ENCODE assay signal across 9 mouse cellular contexts in genomic region chr15:80260677-80261076, GRCm38 (mm10). TPM values are rescaled to one million over a fixed set of nuclear protein-coding genes. Genes with fewer than 3 reads are reported as not detected.
DNase-seq lines count a peak whose midpoint lies in the region; ATAC-seq lines count a peak whose summit lies in the region.
"Had no signal": no experiment of that assay in that cellular context is flagged by ENCODE, and none has a peak within 500 bp of the region (broad histone marks: within the 10 kb centered on the region; RNA-seq: fewer than 3 reads in every experiment).

No protein-coding gene starts in this region.

- no peak overlapping the region for H3K27ac ChIP-seq in intestine, embryonic 14.5 days (ENCODE audit: low read depth)
- no peak overlapping the region; the same call in 1 of the 2 replicates for H3K27ac ChIP-seq in intestine, embryonic 16.5 days (ENCODE audit: low read length)
- H3K27ac ChIP-seq in limb, embryonic 11.5 days (replicated peaks; ENCODE audit: low read depth, low read length), result no peak overlapping the region
- H3K27ac ChIP-seq: midbrain, embryonic 12.5 days had no signal

- peaks cover 48% of the 10 kb centered on the region for H3K36me3 ChIP-seq in intestine, embryonic 14.5 days (ENCODE audit: control insufficient read depth, insufficient read depth, low read length)
- H3K36me3 ChIP-seq in intestine, embryonic 16.5 days (ENCODE audit: control insufficient read depth, insufficient read depth, low read length), result peaks cover 20% of the 10 kb centered on the region
- peaks cover 25% of the 10 kb centered on the region; the same call in 1 of the 2 replicates for H3K36me3 ChIP-seq in limb, embryonic 11.5 days (ENCODE audit: control insufficient read depth, insufficient read depth, low read length)
- H3K36me3 ChIP-seq in splenic B cell, adult 2 months (ENCODE audit: control insufficient read depth, insufficient read depth, low read length, poor library complexity, severe bottlenecking), result peaks cover 21% of the 10 kb centered on the region

- H3K9ac ChIP-seq in intestine, embryonic 14.5 days (ENCODE audit: low read length), result no peak overlapping the region
- no peak overlapping the region for H3K9ac ChIP-seq in intestine, embryonic 16.5 days (ENCODE audit: low read depth, low read length)
- H3K9ac ChIP-seq in limb, embryonic 11.5 days (ENCODE audit: low read length), result no peak overlapping the region
- H3K9ac ChIP-seq: midbrain, embryonic 12.5 days had no signal

- H3K4me1 ChIP-seq in intestine, embryonic 14.5 days (replicated peaks; ENCODE audit: control insufficient read depth, insufficient read depth, low read length), result peaks cover 23% of the 10 kb centered on the region
- H3K4me1 ChIP-seq in intestine, embryonic 16.5 days (ENCODE audit: control insufficient read depth, insufficient read depth, low read length), result peaks cover 44% of the 10 kb centered on the region
- peaks cover 15% of the 10 kb centered on the region for H3K4me1 ChIP-seq in limb, embryonic 11.5 days (ENCODE audit: control insufficient read depth, insufficient read depth, low read length)

- WGBS in intestine, embryonic 14.5 days, result 8% methylated on average over 3 of the region's 3 CpGs
- WGBS in intestine, embryonic 16.5 days, result 15% methylated on average over 3 of the region's 3 CpGs
- WGBS in limb, embryonic 11.5 days, result 18% methylated on average over 3 of the region's 3 CpGs

- no peak for ATAC-seq in intestine, embryonic 14.5 days (replicated peaks; ENCODE audit: low FRiP score, low TSS enrichment, low read depth)
- no peak for ATAC-seq in intestine, embryonic 16.5 days
- no peak for ATAC-seq in limb, embryonic 11.5 days (ENCODE audit: insufficient number of reproducible peaks, low FRiP score, low TSS enrichment, low read depth)

- no peak overlapping the region for H3K4me2 ChIP-seq in intestine, embryonic 14.5 days (ENCODE audit: low read length)
- no peak overlapping the region for H3K4me2 ChIP-seq in intestine, embryonic 16.5 days (ENCODE audit: low read depth, low read length)
- no peak overlapping the region for H3K4me2 ChIP-seq in limb, embryonic 11.5 days (ENCODE audit: low read depth, severe bottlenecking)
- H3K4me2 ChIP-seq: midbrain, embryonic 12.5 days had no signal

- H3K4me3 ChIP-seq in intestine, embryonic 14.5 days (ENCODE audit: low read depth, low read length), result no peak overlapping the region
- H3K4me3 ChIP-seq in intestine, embryonic 16.5 days (ENCODE audit: low read length), result no peak overlapping the region
- no peak overlapping the region for H3K4me3 ChIP-seq in limb, embryonic 11.5 days (ENCODE audit: low read depth, low read length)
- H3K4me3 ChIP-seq: midbrain, embryonic 12.5 days had no signal

- H3K9me3 ChIP-seq in intestine, embryonic 14.5 days (ENCODE audit: control insufficient read depth, low read length), result no peaks in the 10 kb centered on the region
- H3K9me3 ChIP-seq in intestine, embryonic 16.5 days (ENCODE audit: control insufficient read depth, low read length), result no peaks in the 10 kb centered on the region
- H3K9me3 ChIP-seq in limb, embryonic 11.5 days (ENCODE audit: control insufficient read depth, low read length), result no peaks in the 10 kb centered on the region
- H3K9me3 ChIP-seq: midbrain, embryonic 12.5 days had no signal

- peak; percentile 96 for DNase-seq in intestine, embryonic 14.5 days (ENCODE audit: low spot score)
- peak; percentile 80 for DNase-seq in c-Kit-positive CD71-positive TER-119-positive erythroid progenitor cells, embryonic 14.5 days (ENCODE audit: low spot score)
- peak; percentile 80 for DNase-seq in forelimb bud, embryonic 11.5 days (ENCODE audit: low read depth, low spot score)
- DNase-seq in hindlimb bud, embryonic 11.5 days (ENCODE audit: extremely low spot score, low read depth, low spot score), result peak; percentile 67
- peak; percentile 92 for DNase-seq in limb, embryonic 11.5 days (ENCODE audit: low spot score)
- peak; percentile 86 for DNase-seq in naive thymus-derived CD4-positive, alpha-beta T cell, adult 2 months (ENCODE audit: low read depth)
- DNase-seq in splenic B cell, adult 2 months (ENCODE audit: low read depth, low spot score), result peak; percentile 86

- no peaks in the 10 kb centered on the region for H3K27me3 ChIP-seq in intestine, embryonic 14.5 days (replicated peaks; ENCODE audit: control insufficient read depth, insufficient read depth, low read length)
- no peaks in the 10 kb centered on the region for H3K27me3 ChIP-seq in intestine, embryonic 16.5 days (replicated peaks; ENCODE audit: control insufficient read depth, insufficient read depth, low read length)
- H3K27me3 ChIP-seq in limb, embryonic 11.5 days (ENCODE audit: control insufficient read depth, insufficient read depth, low read length), result no peaks in the 10 kb centered on the region
- no peaks in the 10 kb centered on the region for H3K27me3 ChIP-seq in splenic B cell, adult 2 months (ENCODE audit: control insufficient read depth, insufficient read depth, low read length, poor library complexity, severe bottlenecking)
- H3K27me3 ChIP-seq: midbrain, embryonic 12.5 days had no signal

RNA-seq across cellular contexts. Expression of gene Rps19bp1, which starts 3.4 kb away (rescaled TPM):
- 67.2 and 69.6 TPM in 2 replicates for polyA plus RNA-seq in intestine, embryonic 14.5 days (2014; fragmentation: Nextera tagmentation; extraction: Ambion mirVana)
- 43.0 and 47.8 TPM in 2 replicates for polyA plus RNA-seq in intestine, embryonic 16.5 days (2015; fragmentation: Nextera tagmentation; extraction: Ambion mirVana)
- polyA plus RNA-seq in limb, embryonic 11.5 days (2014; fragmentation: Nextera tagmentation; extraction: Ambion mirVana), result 74.7 and 79.0 TPM in 2 replicates

RNA-seq across cellular contexts. Expression of gene Atf4, which starts 5.7 kb away (rescaled TPM):
- polyA plus RNA-seq in intestine, embryonic 14.5 days (2014; fragmentation: Nextera tagmentation; extraction: Ambion mirVana), result 125 and 136 TPM in 2 replicates
- 141 and 160 TPM in 2 replicates for polyA plus RNA-seq in intestine, embryonic 16.5 days (2015; fragmentation: Nextera tagmentation; extraction: Ambion mirVana)
- 110 and 125 TPM in 2 replicates for polyA plus RNA-seq in limb, embryonic 11.5 days (2014; fragmentation: Nextera tagmentation; extraction: Ambion mirVana)

RNA-seq across cellular contexts. Expression of gene AC140267.1, which starts 25.0 kb away (rescaled TPM):
- polyA plus RNA-seq in intestine, embryonic 14.5 days (2014; fragmentation: Nextera tagmentation; extraction: Ambion mirVana), result not detected in 2 replicates
- polyA plus RNA-seq in intestine, embryonic 16.5 days (2015; fragmentation: Nextera tagmentation; extraction: Ambion mirVana), result 4.1 TPM in 1 of 2 replicates, not detected in the other
- polyA plus RNA-seq in limb, embryonic 11.5 days (2014; fragmentation: Nextera tagmentation; extraction: Ambion mirVana), result not detected in 2 replicates

RNA-seq across cellular contexts. Expression of gene Cacna1i, which starts 26.4 kb away (rescaled TPM):
- polyA plus RNA-seq in intestine, embryonic 14.5 days (2014; fragmentation: Nextera tagmentation; extraction: Ambion mirVana), result not detected in 2 replicates
- 0.05 TPM in 1 of 2 replicates, not detected in the other for polyA plus RNA-seq in intestine, embryonic 16.5 days (2015; fragmentation: Nextera tagmentation; extraction: Ambion mirVana)
- 0.01 TPM in 1 of 2 replicates, not detected in the other for polyA plus RNA-seq in limb, embryonic 11.5 days (2014; fragmentation: Nextera tagmentation; extraction: Ambion mirVana)

RNA-seq across cellular contexts. Expression of gene Mief1, which starts 26.9 kb away (rescaled TPM):
- polyA plus RNA-seq in intestine, embryonic 14.5 days (2014; fragmentation: Nextera tagmentation; extraction: Ambion mirVana), result 32.0 and 38.8 TPM in 2 replicates
- polyA plus RNA-seq in intestine, embryonic 16.5 days (2015; fragmentation: Nextera tagmentation; extraction: Ambion mirVana), result 26.0 and 29.1 TPM in 2 replicates
- polyA plus RNA-seq in limb, embryonic 11.5 days (2014; fragmentation: Nextera tagmentation; extraction: Ambion mirVana), result 33.8 and 36.7 TPM in 2 replicates
